Mouse (Mus musculus): ENCODE measurements at regions not wholly inside any gene's neighbourhood (a gene's known extent, or its start where the extent isn't known, plus 50 kb on each side); places are given as distances from the start of the nearest gene placed in this dataset.
"Not testable (repeated sequence)": the region's sequence is repeated elsewhere in the genome, so short reads cannot be mapped to it uniquely, and the experiment has no call there.

- H3K36me3 ChIP-seq (ENCODE audit: control insufficient read depth, insufficient read depth, low read length), result no peaks in the 10 kb centered on the region
- no peak for DNase-seq (ENCODE audit: extremely low read depth, low read depth, low spot score)
Measured at GRCm38 (mm10) chr9:25833295-25833694, 351.9 kb downstream of the Eepd1 start.

GRCm38 (mm10) chr9:25849914-25850313 is 368.6 kb downstream of the Eepd1 start:
- not testable (repeated sequence) for H3K27me3 ChIP-seq (ENCODE audit: control insufficient read depth, insufficient read depth, low read length); H3K27ac ChIP-seq (replicated peaks; ENCODE audit: insufficient read depth, low read depth, low read length); H3K9ac ChIP-seq (ENCODE audit: low read depth, low read length); H3K4me1 ChIP-seq (ENCODE audit: control insufficient read depth, insufficient read depth, low read length); H3K4me3 ChIP-seq (ENCODE audit: insufficient read depth, low read depth, low read length); H3K36me3 ChIP-seq (ENCODE audit: control insufficient read depth, insufficient read depth, low read length); H3K79me2 ChIP-seq (ENCODE audit: control insufficient read depth, insufficient read depth, low read length); DNase-seq (ENCODE audit: extremely low read depth, low read depth, low spot score)
- WGBS, result 86% methylated on average over 2 of the region's 2 CpGs

More at GRCm38 (mm10) chr9:25833295-25833694, 351.9 kb downstream of the Eepd1 start:
- no peak overlapping the region for H3K27ac ChIP-seq (replicated peaks; ENCODE audit: insufficient read depth, low read depth, low read length)
- no peaks in the 10 kb centered on the region for H3K4me1 ChIP-seq (ENCODE audit: control insufficient read depth, insufficient read depth, low read length)
- H3K27me3 ChIP-seq (ENCODE audit: control insufficient read depth, insufficient read depth, low read length), result no peaks in the 10 kb centered on the region
- no peak overlapping the region for H3K4me3 ChIP-seq (ENCODE audit: insufficient read depth, low read depth, low read length)
- no peak overlapping the region for H3K9ac ChIP-seq (ENCODE audit: low read depth, low read length)
- no peak for TF ChIP-seq POLR2A (IDR thresholded peaks at IDR 0.05; ENCODE audit: extremely low read depth, insufficient read depth, low read length)
- TF ChIP-seq CTCF (IDR thresholded peaks at IDR 0.05; ENCODE audit: low read depth, low read length), result no peak
- H3K79me2 ChIP-seq (ENCODE audit: control insufficient read depth, insufficient read depth, low read length), result no peaks in the 10 kb centered on the region

- DNase-seq (ENCODE audit: extremely low read depth, low read depth, low spot score); H3K27me3 ChIP-seq (ENCODE audit: control insufficient read depth, insufficient read depth, low read length); H3K4me1 ChIP-seq (ENCODE audit: control insufficient read depth, insufficient read depth, low read length); H3K9ac ChIP-seq (ENCODE audit: low read depth, low read length); H3K27ac ChIP-seq (replicated peaks; ENCODE audit: insufficient read depth, low read depth, low read length); H3K4me3 ChIP-seq (ENCODE audit: insufficient read depth, low read depth, low read length); H3K79me2 ChIP-seq (ENCODE audit: control insufficient read depth, insufficient read depth, low read length); H3K36me3 ChIP-seq (ENCODE audit: control insufficient read depth, insufficient read depth, low read length): not testable (repeated sequence)
- 62% methylated on average over 3 of the region's 3 CpGs for WGBS
Measured at GRCm38 (mm10) chr9:25850608-25851007, 369.3 kb downstream of the Eepd1 start.

GRCm38 (mm10) chr9:25854545-25854944 is 373.2 kb downstream of the Eepd1 start:
- no peaks in the 10 kb centered on the region for H3K36me3 ChIP-seq (ENCODE audit: control insufficient read depth, insufficient read depth, low read length)
- TF ChIP-seq POLR2A (IDR thresholded peaks at IDR 0.05; ENCODE audit: extremely low read depth, insufficient read depth, low read length) (no peak), CTCF (IDR thresholded peaks at IDR 0.05; ENCODE audit: low read depth, low read length) (no peak)
- H3K4me1 ChIP-seq (ENCODE audit: control insufficient read depth, insufficient read depth, low read length), result no peaks in the 10 kb centered on the region
- WGBS, result 69% methylated on average over 1 of the region's 1 CpGs
- no peak for DNase-seq (ENCODE audit: extremely low read depth, low read depth, low spot score)
- H3K27me3 ChIP-seq (ENCODE audit: control insufficient read depth, insufficient read depth, low read length), result no peaks in the 10 kb centered on the region
- H3K9ac ChIP-seq (ENCODE audit: low read depth, low read length), result no peak overlapping the region
- H3K4me3 ChIP-seq (ENCODE audit: insufficient read depth, low read depth, low read length), result no peak overlapping the region
- no peak overlapping the region for H3K27ac ChIP-seq (replicated peaks; ENCODE audit: insufficient read depth, low read depth, low read length)
- H3K79me2 ChIP-seq (ENCODE audit: control insufficient read depth, insufficient read depth, low read length), result no peaks in the 10 kb centered on the region

- 64% methylated on average over 2 of the region's 2 CpGs for WGBS
- no peak for TF ChIP-seq CTCF (IDR thresholded peaks at IDR 0.05; ENCODE audit: low read depth, low read length)
- TF ChIP-seq POLR2A (IDR thresholded peaks at IDR 0.05; ENCODE audit: extremely low read depth, insufficient read depth, low read length), result no peak
- DNase-seq (ENCODE audit: extremely low read depth, low read depth, low spot score), result no peak
- no peaks in the 10 kb centered on the region for H3K27me3 ChIP-seq (ENCODE audit: control insufficient read depth, insufficient read depth, low read length)
- H3K4me1 ChIP-seq (ENCODE audit: control insufficient read depth, insufficient read depth, low read length), result no peaks in the 10 kb centered on the region
- H3K36me3 ChIP-seq (ENCODE audit: control insufficient read depth, insufficient read depth, low read length), result no peaks in the 10 kb centered on the region
- H3K79me2 ChIP-seq (ENCODE audit: control insufficient read depth, insufficient read depth, low read length), result no peaks in the 10 kb centered on the region
- H3K27ac ChIP-seq (replicated peaks; ENCODE audit: insufficient read depth, low read depth, low read length), result no peak overlapping the region
- no peak overlapping the region for H3K9ac ChIP-seq (ENCODE audit: low read depth, low read length)
- H3K4me3 ChIP-seq (ENCODE audit: insufficient read depth, low read depth, low read length), result no peak overlapping the region
Measured at GRCm38 (mm10) chr9:25870260-25870659, 388.9 kb downstream of the Eepd1 start.

GRCm38 (mm10) chr9:25896333-25896905 is 415.1 kb downstream of the Eepd1 start:
- H3K9ac ChIP-seq (ENCODE audit: low read depth, low read length), result no peak overlapping the region
- H3K27me3 ChIP-seq (ENCODE audit: control insufficient read depth, insufficient read depth, low read length), result no peaks in the 10 kb centered on the region
- H3K4me1 ChIP-seq (ENCODE audit: control insufficient read depth, insufficient read depth, low read length), result no peaks in the 10 kb centered on the region
- H3K79me2 ChIP-seq (ENCODE audit: control insufficient read depth, insufficient read depth, low read length), result no peaks in the 10 kb centered on the region
- no peak overlapping the region for H3K27ac ChIP-seq (replicated peaks; ENCODE audit: insufficient read depth, low read depth, low read length)
- H3K4me3 ChIP-seq (ENCODE audit: insufficient read depth, low read depth, low read length), result no peak overlapping the region
- TF ChIP-seq CTCF (IDR thresholded peaks at IDR 0.05; ENCODE audit: low read depth, low read length) (no peak), POLR2A (IDR thresholded peaks at IDR 0.05; ENCODE audit: extremely low read depth, insufficient read depth, low read length) (no peak)
- no peak for DNase-seq (ENCODE audit: extremely low read depth, low read depth, low spot score)
- no peaks in the 10 kb centered on the region for H3K36me3 ChIP-seq (ENCODE audit: control insufficient read depth, insufficient read depth, low read length)

Data from liver, adult 2 months (tissue).